Comparison of ENCODE assay signal across 17 mouse cellular contexts in genomic region chr8:88991176-88991575, GRCm38 (mm10). TPM values are rescaled to one million over a fixed set of nuclear protein-coding genes. Genes with fewer than 3 reads are reported as not detected.
"Had no signal": no experiment of that assay in that cellular context is flagged by ENCODE, and none has a peak within 500 bp of the region (broad histone marks: within the 10 kb centered on the region; RNA-seq: fewer than 3 reads in every experiment).

No protein-coding gene starts in this region.

- H3K9me3 ChIP-seq: limb, embryonic 15.5 days; liver, embryonic 15.5 days; midbrain, embryonic 15.5 days; neural tube, embryonic 12.5 days had no signal

- H3K27me3 ChIP-seq: limb, embryonic 15.5 days; liver, embryonic 15.5 days; megakaryocyte, embryonic 14.5 days; midbrain, embryonic 15.5 days had no signal

- H3K4me3 ChIP-seq: limb, embryonic 15.5 days; liver, embryonic 15.5 days; megakaryocyte, embryonic 14.5 days; midbrain, embryonic 15.5 days; neural tube, embryonic 12.5 days had no signal

- H3K27ac ChIP-seq: limb, embryonic 15.5 days; liver, embryonic 15.5 days; macrophage; midbrain, embryonic 15.5 days; neural tube, embryonic 12.5 days had no signal

- H3K4me2 ChIP-seq: limb, embryonic 15.5 days; liver, embryonic 15.5 days; lung, embryonic 14.5 days; midbrain, embryonic 11.5 days; midbrain, embryonic 15.5 days; neural tube, embryonic 12.5 days had no signal

- H3K36me3 ChIP-seq: limb, embryonic 15.5 days; liver, embryonic 15.5 days; midbrain, embryonic 15.5 days; neural tube, embryonic 12.5 days had no signal

- ATAC-seq: midbrain, embryonic 15.5 days had no signal

- DNase-seq: layer of hippocampus, adult 9-11 months; layer of hippocampus, postnatal 36 days; lung, embryonic 14.5 days; lung, postnatal 14 days; right cerebral cortex, postnatal 4 days; spleen, adult 18-20 months; thymus, adult 18-20 months; thymus, postnatal 25 days had no signal

- H3K4me1 ChIP-seq: megakaryocyte, embryonic 14.5 days; midbrain, embryonic 15.5 days; neural tube, embryonic 12.5 days had no signal

- H3K9ac ChIP-seq: limb, embryonic 15.5 days; liver, embryonic 15.5 days; lung, embryonic 14.5 days; midbrain, embryonic 15.5 days; neural tube, embryonic 12.5 days had no signal

RNA-seq across cellular contexts. Expression of gene Sall1, which starts 52.8 kb away (rescaled TPM):
- total RNA-seq: monocyte, adult 5-6 weeks; neutrophil, adult 5-6 weeks had no signal
- polyA plus RNA-seq: macrophage had no signal
